Mouse (Mus musculus) liver, embryonic 13.5 days (tissue): ENCODE results near the gene Sla2. TPM values are rescaled to one million over a fixed set of nuclear protein-coding genes. Genes with fewer than 3 reads are reported as not detected.
"Not testable (repeated sequence)": the region's sequence is repeated elsewhere in the genome, so short reads cannot be mapped to it uniquely, and the experiment has no call there.

ENCODE experiments used
- ATAC-seq: fragments of 200-750 bp; cut with Nextera tagmentation; 2 replicates; pipeline ENCODE4 v1.8.0; 2017; ENCODE audit warnings: low read depth, mild to moderate bottlenecking, moderate number of reproducible peaks, moderate library complexity
- DNase-seq: peaks from one replicate; pipeline ENCODE4 v3.0.0; 2022
- H3K27ac ChIP-seq: fragments of 300-500 bp; sonication (generic); 2 replicates; pipeline ENCODE4 v1.5.1; 2015; ENCODE audit warnings: moderate library complexity, mild to moderate bottlenecking, inconsistent platforms
- H3K27me3 ChIP-seq: fragments of 300-500 bp; sonication (generic); 2 replicates; pipeline ENCODE4 v1.6.1; 2015; ENCODE audit warnings: mild to moderate bottlenecking, inconsistent platforms
- H3K36me3 ChIP-seq: fragments of 300-500 bp; sonication (generic); 2 replicates; pipeline ENCODE4 v1.6.1; 2015; ENCODE audit warnings: mild to moderate bottlenecking, inconsistent platforms
- H3K4me1 ChIP-seq: fragments of 300-500 bp; sonication (generic); replicated peaks from 2 replicates; pipeline ENCODE4 v1.6.1; 2015; ENCODE audit warnings: inconsistent platforms
- H3K4me2 ChIP-seq: fragments of 300-500 bp; sonication (generic); 2 replicates; pipeline ENCODE4 v1.6.1; 2015; ENCODE audit warnings: inconsistent platforms, mild to moderate bottlenecking, moderate library complexity
- H3K4me3 ChIP-seq: fragments of 300-500 bp; sonication (generic); replicated peaks from 2 replicates; pipeline ENCODE4 v1.5.1; 2015; ENCODE audit warnings: mild to moderate bottlenecking, inconsistent platforms
- H3K9ac ChIP-seq: fragments of 300-500 bp; sonication (generic); 2 replicates; pipeline ENCODE4 v1.6.1; 2015; ENCODE audit warnings: mild to moderate bottlenecking, inconsistent platforms
- H3K9me3 ChIP-seq: fragments of 300-500 bp; sonication (generic); replicated peaks from 2 replicates; pipeline ENCODE4 v1.6.1; 2016; ENCODE audit warnings: inconsistent platforms
- WGBS: fragments of 180-500 bp; shearing (Covaris S2); methylation state at CpG from one replicate; pipeline ENCODE4 v1.1.7; 2015; ENCODE audit not compliant: insufficient replicate concordance; 5-methylcytosine and 5-hydroxymethylcytosine counted together
- polyA plus RNA-seq: library from polyadenylated mRNA; unstranded; fragments of >200 nt; fragmentation: Nextera tagmentation; extraction: Ambion mirVana; gene quantifications from 2 replicates; pipeline ENCODE4 v1.2.1, GENCODE M21; 2015

The Sla2 gene
- polyA plus RNA-seq, 1 experiment from 2014 or later = 3.1 TPM

DNA sequence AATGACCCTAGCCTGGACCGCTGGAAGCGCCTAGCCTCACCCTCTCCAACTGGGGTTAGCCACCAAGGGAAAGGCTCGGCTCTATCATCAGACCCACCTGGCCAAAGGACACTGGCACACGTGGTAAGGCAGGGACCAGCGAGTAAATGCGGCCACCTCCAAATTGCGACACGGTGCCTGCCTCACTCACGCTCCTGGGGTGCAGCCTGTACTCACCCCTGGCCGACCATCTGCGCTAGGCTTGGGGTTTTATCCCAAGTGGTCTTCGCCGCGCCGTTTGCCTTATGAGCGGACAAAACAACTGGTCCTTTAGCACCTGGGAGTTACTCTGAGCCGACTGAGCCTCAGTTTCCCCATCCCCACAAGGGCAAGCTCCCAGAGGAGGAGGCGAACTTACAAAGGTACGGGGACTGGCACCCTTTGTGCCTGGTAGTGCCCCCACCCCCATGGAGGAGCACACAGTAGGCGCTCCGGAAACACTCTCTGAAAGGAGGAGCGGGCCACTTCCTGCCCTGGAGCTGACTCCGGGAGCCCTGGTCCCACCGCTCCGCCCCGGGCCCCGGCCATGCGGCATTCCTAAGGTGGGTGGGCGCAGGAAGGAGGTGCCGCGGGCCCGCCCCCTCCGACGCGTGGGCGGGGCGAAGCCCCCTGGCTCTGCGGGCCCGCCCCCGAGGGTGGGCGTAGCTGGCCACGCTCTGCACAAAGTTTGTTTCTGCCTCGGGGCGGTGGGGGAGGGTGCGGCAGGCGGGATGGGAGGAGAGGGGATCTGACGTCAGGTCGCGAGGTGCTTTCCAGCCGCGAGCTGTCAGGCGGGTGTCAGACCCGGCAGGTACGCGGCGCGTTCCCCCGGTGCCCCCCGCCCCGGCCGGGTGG is 47.4 kb downstream of the Sla2 start, which contains the start of gene Tgif2:
TSS of gene Tgif2 (plus strand) at position 689 of the 873 bp plus-strand sequence.
- 3% methylated on average over 51 of the region's 61 CpGs for WGBS
- Histone ChIP-seq H3K36me3 (peaks cover 29% of the 10 kb centered on the region), H3K4me3 (peak within 1 kb of the TSS; percentile 77), H3K9me3 (no peaks in the 10 kb centered on the region), H3K27me3 (no peaks in the 10 kb centered on the region), H3K27ac (peak within 1 kb of the TSS; percentile 71), H3K4me2 (peak within 1 kb of the TSS; percentile 96), H3K9ac (peak within 1 kb of the TSS; percentile 82), H3K4me1 (peaks cover 53% of the 10 kb centered on the region)
- peak; percentile 72 for DNase-seq
- peak; percentile 76 for ATAC-seq

GRCm38 (mm10) chr2:156838839-156839238 is 48.2 kb downstream of the Sla2 start:
- H3K27ac ChIP-seq = peak overlapping the region; percentile 71
- 0 out of 2 replicates have a peak, but pooled peaks cover 1% of the 10 kb centered on the region for H3K9me3 ChIP-seq
- no peak for ATAC-seq
- H3K36me3 ChIP-seq = peaks cover 32% of the 10 kb centered on the region
- no peaks in the 10 kb centered on the region for H3K27me3 ChIP-seq
- H3K4me3 ChIP-seq = peak overlapping the region; percentile 77
- peak overlapping the region; percentile 96 for H3K4me2 ChIP-seq
- peaks cover 53% of the 10 kb centered on the region for H3K4me1 ChIP-seq
- DNase-seq = no peak
- 59% methylated on average over 6 of the region's 6 CpGs for WGBS
- peak overlapping the region; percentile 82; the same call in 1 of the 2 replicates for H3K9ac ChIP-seq

DNA sequence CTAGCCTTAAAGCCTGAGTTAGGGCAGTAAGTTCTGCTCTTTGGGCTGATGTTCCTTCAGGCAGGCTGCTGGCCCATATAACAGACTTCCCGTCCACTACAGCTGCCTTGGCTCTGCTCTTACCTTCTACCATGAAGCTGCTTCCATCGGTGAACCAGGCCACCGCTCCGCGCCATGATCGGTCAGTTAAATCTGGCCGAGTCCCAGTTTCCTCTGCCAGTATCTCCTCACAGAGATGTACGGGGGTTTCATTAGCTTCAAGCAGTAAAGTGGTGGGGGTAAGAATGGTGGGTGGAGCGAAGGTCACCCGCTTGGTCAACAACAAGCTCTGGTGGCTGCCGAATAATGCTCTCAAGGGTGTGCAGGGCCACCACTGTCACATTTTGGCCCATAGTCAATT is 52.7 kb downstream of the Sla2 start:
- H3K36me3 ChIP-seq = peaks cover 74% of the 10 kb centered on the region
- WGBS = 87% methylated on average over 11 of the region's 11 CpGs
- no peak overlapping the region for H3K9ac ChIP-seq
- no peaks in the 10 kb centered on the region for H3K27me3 ChIP-seq
- H3K4me2 ChIP-seq = no peak overlapping the region
- H3K4me3 ChIP-seq = no peak overlapping the region
- DNase-seq (no peak), ATAC-seq (no peak)
- H3K27ac ChIP-seq = no peak overlapping the region
- peaks cover 11% of the 10 kb centered on the region for H3K4me1 ChIP-seq
- H3K9me3 ChIP-seq = peaks cover 38% of the 10 kb centered on the region

GRCm38 (mm10) chr2:156825128-156825527 is 61.9 kb downstream of the Sla2 start:
- not testable (repeated sequence) for DNase-seq, H3K36me3 ChIP-seq, H3K4me2 ChIP-seq, H3K4me3 ChIP-seq, ATAC-seq, H3K27ac ChIP-seq, H3K4me1 ChIP-seq, H3K9me3 ChIP-seq, H3K27me3 ChIP-seq, H3K9ac ChIP-seq
- 75% methylated on average over 6 of the region's 6 CpGs for WGBS

Other genes starting within 250 kb of the Sla2 start
- 58.3 and 60.1 TPM in 2 replicates for gene Myl9, start 111.8 kb downstream of the Sla2 start, polyA plus RNA-seq
- gene Tgif2, start 47.2 kb downstream of the Sla2 start, polyA plus RNA-seq = 7.2 and 9.0 TPM in 2 replicates
- gene 4930518I15Rik, start 29.2 kb downstream of the Sla2 start, polyA plus RNA-seq = 1.6 and 2.0 TPM in 2 replicates
- gene Rab5if, start 24.1 kb downstream of the Sla2 start, polyA plus RNA-seq = 204 and 210 TPM in 2 replicates
- gene Ndrg3, start 104.9 kb upstream of the Sla2 start, polyA plus RNA-seq = 41.1 and 45.2 TPM in 2 replicates
- 29.7 and 37.3 TPM in 2 replicates for gene Dsn1, start 120.0 kb upstream of the Sla2 start, polyA plus RNA-seq
- 1.7 and 1.8 TPM in 2 replicates for gene Soga1, start 192.1 kb upstream of the Sla2 start, polyA plus RNA-seq
- gene Tldc2, start 199.9 kb upstream of the Sla2 start, polyA plus RNA-seq = not detected in 2 replicates
- gene Samhd1, start 248.1 kb upstream of the Sla2 start, polyA plus RNA-seq = 19.4 and 21.5 TPM in 2 replicates